Mouse (Mus musculus): ENCODE measurements around the gene Dtx2.

GRCm38 (mm10) chr5:136015586-136015985 lies 21.0 kb downstream of the Dtx2 start:
- no peak for TF ChIP-seq CTCF (IDR thresholded peaks at IDR 0.05; ENCODE audit: low read depth)
- no peak for TF ChIP-seq EP300 (optimal IDR thresholded peaks at IDR 0.05)

Data from stomach, postnatal 0 days (tissue).